Mouse (Mus musculus): ENCODE measurements around the gene Vav3.
"Not testable (repeated sequence)": the region's sequence is repeated elsewhere in the genome, so short reads cannot be mapped to it uniquely, and the experiment has no call there.

Gene Vav3

DNA sequence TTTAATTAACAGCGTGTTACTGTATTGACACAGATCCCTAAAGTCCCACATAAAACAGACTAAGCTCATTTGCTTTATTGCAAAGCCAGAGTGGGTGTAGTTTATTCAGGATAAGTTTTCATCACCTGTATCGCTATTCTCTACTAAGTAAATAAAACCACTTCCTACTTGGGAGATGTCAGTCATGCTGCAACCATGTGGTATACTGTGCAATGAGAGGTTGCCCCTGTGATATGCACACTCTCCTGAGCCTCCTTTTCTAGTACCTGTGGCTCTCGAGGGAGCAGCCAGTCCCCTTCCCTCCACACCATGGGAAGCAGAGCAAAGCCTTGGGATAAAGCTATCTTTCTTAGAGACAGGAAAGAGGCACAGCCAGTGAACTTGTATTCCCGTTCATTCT lies 106.5 kb downstream of the Vav3 start:
- DNase-seq, result no peak

DNA sequence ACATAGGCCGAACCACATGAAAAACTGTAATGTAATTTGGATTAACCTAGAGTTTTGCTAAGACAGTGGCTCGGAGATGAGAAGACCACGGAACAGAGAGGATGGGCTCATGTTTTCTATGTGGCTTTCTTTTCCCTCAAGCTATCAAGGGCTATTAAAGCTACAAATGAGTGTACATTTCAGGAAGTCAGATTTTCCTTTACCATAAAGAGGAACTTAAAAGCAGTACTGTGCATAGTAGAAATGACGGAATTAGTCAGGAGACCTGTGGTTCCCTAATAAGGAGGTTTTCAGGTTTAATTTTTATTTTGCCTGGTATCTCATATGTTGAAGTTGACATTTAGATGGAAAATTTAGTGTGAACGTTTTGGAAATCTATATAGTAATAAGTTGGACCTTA lies 107.8 kb downstream of the Vav3 start:
- DNase-seq, result not testable (repeated sequence)

DNA sequence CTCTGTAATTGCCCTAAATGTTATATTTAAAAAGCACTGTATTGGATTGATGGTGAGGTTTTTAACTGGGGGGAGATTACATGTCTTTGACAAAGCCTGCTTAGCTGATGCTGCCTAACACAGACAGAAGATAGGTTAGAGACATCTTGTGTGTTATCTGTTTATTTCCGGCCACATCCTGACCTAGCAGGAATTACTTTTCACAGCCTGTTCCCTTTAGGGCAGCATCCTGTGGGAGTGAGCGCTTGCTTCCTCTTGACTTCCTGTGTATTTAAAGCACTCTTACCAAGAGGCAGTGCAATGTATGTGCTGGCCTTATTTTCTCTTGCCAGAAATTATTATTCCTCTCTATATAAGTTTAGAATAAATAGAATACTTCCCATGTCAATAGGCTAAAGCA lies 111.5 kb downstream of the Vav3 start:
- DNase-seq, result no peak

DNA sequence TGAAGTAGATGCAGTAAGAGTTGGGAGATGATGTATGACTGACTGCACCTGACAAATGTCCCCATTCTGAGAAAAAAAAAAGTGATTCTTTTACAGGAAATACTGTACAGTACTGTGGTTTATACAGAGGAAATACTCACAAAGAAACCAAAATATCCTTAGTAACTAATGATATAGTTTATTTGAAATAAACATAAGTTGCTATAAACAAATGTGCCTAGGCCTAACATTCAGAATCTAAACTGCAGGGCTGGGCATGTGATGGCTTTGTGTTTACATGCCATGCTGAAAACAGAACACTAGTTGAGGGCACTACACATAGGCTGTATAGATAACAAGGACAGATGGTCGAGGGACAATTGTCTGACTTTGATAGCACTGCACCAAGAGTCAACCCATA lies 114.2 kb downstream of the Vav3 start:
- no peak for DNase-seq

DNA sequence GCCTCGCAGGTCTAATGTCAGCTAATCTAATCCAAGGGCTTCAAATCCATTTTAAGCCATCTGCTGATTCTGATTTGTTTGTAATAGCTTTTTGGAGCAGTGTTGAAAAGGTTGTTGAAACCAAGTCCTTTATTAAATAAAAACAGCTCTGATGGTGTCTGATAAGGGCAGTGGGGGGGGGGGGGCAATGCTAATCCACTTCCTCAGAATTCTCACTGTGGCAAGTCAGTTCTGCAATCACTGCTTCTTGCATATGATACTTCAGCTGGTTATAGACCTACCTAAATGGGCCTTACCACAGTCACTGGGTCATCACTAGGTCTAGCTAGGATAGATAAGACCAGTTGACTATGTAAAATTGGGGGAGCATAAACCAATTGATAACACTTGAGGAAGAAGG lies 115.9 kb downstream of the Vav3 start:
- DNase-seq, result no peak

DNA sequence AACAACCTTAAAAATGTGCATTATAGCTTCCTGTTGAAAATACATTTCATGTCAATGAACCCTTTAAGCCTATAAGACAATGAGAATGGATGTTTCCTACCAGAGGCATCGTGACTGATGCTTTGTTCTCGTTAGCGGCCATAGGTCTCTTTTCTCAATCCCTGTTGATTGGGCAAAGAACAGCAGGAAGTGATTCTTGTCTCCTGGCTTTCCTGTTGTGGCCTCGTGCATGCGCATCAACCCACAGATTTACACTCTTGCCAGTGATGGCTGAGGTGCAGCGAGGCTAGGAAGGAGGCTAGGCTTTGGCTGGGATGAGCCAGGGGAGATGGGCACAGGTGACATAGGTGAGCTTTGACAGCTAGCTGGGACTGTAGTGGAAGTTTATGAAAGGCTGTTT lies 123.2 kb downstream of the Vav3 start:
- DNase-seq, result no peak

DNA sequence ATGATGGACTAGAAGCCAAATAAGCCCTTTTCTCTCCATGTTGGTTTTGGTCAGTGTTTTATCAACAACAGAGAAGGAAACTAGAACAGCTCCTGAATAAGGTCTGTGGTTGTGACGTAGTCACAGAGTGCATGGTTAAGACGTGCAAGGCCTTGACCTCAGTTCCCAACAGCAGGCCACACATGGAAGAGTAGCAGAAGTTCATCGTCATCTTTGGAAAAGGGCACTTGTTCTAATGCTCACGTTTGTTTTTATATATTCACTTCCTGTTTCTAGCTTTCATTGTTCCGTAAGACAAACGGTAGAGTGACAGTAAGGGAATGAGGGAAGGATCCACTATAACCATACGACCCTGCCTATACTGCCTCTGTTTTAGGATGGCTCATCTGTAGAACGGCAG lies 124.1 kb downstream of the Vav3 start:
- DNase-seq, result no peak

DNA sequence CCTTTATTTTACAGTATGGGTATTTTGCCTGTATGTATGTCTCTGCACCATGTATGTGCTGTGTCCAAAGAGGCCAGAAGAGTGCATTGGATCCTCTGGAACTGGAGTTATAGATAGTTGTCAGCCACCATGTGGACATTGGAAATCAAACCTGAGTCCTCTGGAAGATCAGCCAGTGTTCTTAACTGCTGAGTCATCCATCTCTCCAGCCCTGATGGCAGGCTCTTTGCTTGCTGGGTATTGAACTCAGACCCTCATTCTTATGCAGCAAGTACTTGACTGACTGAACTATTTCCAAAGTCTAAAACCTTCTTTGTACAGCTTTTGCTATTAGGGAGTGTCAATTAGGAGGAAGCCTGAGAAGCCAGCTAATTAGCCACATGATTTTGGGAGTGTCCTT lies 126.1 kb downstream of the Vav3 start:
- no peak for DNase-seq

DNA sequence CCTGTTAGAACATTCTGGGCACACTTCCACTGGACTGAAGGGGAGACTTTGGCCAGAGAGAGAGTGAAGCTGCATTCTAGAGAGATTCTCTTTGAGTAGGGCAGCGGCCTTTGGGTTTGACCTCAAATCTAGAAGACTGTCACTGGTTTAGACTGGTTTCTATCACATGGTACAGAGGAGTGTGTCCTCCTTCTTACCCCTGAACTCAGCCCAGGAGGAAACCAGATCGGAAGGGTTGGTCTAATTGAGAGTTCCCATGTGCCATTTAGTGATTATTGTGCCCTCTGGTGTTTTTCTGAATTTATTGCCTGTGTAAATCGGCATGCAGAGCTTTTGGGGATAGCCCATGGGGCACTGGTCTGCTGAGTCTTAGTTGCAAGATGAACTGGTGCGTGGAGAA lies 126.8 kb downstream of the Vav3 start:
- DNase-seq, result peak; percentile 37 to 56

DNA sequence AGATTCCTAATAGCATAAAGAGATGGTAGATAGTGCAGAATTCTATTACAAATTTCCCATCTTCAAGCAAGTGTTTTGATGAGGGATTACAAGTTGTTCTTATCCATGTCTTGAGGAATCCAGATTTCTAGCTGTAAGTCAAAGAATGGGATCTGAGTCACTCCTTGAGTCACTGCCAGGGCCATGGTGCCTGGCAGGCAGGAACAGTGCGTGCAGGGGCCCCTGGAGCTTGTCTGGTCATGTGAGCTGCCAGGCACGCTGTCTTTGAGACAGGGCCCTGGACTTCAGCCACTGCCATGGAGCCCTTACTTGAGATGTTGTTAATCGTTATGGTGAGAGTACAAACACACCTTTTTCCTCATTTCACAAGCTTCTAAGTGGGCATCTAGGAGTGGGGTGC lies 129.0 kb downstream of the Vav3 start:
- peak; percentile 59 to 77 for DNase-seq

DNA sequence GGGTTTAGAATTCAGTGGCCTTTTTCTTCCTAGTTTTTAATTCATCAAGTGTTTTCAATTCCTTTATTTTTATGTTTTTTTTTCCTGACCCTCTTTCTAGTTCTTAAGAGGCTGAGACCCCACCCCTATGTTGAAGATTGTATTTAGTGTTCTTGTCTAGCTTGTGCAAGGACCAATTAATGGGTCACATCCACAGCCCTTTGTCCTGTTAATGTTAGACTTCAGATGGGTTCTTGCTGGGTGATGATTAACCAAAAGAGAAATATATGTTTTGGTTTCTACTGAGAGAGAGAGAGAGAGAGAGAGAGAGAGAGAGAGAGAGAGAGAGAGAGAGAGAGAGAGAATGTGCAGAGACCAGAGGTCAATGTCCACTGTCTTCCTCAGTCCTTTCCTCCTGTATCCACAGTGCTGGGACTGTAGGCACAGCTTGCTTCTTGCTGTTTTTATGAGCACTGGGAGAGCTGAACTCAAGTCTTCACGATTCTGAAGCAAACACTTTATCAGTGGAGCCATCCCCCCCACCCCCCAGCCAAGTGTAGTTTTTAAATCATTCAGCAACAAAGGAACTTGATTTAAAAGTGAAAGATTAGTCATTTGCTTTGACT lies 130.3 kb downstream of the Vav3 start:
- no peak for DNase-seq

DNA sequence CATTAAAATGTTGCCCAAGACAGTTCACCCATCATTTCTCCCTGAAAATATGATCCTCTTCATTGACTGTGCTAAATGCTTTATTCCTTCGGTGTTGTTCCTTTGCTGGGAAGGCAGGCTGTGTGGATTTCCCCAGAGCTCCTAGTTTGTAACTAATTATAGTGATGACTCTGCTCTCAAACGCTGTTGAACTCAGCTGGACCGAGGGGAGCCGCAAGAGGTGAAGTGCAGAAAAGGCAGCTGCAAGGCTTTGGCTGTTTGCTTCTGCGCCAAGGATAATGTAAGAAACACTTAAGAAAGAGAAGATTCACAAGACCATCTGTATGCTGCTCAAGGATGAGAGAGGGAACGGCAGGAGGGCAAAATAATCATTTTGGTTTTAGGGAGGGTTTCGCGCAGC lies 136.1 kb downstream of the Vav3 start:
- no peak for DNase-seq

DNA sequence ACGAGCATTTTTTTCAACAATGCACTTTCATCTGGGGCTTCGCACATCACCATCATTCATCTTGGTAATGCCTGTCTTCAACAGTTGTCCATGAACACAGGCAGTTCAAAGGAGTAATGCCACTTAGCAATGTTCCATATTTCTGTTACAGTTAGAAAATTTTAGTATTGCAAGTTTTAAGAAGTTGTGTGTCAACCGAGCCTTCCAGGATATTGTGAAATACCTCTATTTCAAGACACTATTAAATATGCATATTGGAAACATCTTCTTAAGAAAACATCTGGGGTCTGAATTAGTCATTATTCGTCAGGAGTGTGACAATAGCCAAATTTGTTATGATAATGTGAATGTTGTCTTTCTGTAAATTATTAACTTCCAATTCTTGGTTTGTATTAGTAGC lies 137.8 kb downstream of the Vav3 start:
- no peak for DNase-seq

DNA sequence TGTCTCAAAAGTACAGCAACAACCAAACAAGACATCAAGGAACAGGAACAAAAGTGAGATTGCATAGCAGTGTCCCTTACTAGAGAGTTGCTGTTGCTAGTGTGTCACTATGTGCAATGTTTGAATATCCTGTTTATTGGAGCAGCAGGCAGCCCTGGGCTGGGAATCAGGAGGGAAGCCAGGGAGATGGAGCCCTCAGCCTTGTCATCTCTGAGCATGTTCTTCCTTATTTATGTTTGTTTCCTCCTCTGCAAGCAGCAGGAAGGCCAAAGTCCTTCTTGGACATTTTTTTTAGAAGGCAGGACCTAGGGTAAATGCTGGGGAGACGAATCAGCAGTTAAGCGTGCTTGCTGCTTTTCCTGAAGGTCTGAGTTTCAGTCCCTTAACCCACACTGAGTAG lies 140.2 kb downstream of the Vav3 start:
- DNase-seq, result no peak

DNA sequence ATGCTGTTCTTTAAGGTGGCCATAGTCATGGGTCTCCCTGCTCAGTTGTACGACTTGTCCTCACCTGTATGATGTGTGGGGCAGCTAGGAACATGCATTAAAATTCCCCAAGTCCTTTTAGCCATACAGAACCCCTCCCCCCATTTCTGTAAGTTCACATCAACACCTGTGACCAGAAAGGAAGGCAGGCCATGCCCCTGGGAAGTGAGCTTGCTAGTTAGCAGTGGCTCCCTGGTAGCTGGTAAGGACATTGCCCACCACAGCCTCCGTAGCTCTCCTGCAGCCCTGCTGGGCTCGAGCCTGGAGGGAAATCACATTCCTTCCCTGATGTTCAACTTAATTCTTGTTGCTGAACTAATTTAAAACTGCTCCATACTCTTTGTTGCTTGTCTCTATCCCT lies 146.3 kb downstream of the Vav3 start:
- DNase-seq, result no peak

DNA sequence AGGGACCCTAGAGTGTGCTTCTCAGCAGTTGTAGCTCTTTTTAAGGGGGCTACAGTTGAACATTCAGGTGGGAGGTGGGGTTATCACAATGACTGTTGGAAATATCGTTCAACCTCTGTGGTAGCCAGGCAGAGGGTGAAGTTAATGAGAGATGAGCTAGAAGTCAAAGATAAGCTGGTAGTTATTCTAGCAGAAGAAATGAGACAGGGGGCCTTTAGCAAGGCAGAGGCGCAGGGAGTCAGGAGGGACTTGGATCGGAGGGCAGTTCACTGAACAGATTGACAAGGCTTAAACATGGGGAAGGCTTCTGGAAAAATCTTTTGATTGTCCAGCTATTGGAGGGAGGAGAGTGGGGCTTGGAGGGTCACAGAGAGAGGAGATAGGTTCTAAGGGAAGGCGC lies 147.4 kb downstream of the Vav3 start:
- no peak for DNase-seq

DNA sequence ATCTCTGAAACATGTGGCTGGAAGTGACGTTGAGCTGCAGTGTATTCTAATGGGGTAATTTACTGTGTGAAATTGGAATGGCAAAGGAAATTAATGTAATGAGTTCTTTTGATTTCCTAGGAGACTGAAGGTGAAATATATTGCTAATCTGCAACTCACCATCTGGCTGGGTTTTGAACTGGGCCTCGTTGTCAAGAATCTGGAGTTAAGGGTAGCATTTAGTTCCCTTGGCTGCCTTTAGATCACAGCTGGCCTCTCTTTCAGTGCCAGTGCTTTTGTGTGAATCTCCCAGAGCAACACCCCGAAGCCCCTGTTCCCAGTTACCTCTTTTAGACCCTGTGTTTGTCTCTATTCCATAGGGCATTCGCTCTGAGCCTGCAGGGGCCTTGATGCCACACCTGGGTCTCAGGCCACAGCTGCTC lies 148.3 kb downstream of the Vav3 start:
- no peak for DNase-seq

DNA sequence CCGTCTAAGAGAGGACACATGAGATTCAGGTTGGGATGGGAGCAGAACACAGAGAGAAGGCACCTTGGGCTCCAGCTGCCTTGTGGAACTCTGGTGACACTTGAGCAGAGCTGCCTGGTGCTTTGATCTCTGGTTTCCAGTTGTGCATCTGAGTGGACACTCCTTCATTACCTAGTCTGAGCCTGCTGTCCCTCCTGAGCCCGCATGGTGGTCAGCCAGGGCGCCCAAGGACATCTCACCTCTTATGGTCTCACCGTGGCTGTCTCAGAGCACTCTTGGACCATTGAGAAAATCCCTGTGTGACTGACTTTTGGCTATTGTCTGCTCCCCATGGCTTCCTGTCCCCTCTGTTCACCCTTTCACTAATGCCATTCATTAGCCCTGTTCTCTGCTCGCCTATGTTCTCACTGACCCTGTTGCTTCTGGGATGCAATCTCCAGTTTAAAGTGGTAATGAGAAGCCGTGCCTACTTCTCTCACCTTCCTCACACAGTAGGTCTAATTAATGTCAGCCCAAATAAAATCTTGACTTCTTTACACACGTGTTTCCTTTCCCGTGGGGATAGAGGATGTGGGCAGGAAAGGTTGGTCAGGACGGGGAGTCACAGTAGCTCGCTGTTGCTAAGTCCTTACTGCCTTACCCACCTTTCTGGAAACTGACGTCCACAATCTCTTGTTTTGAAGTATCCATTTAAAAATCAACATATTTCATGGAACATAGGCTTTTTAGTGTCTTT lies 150.3 kb downstream of the Vav3 start:
- DNase-seq, result no peak

DNA sequence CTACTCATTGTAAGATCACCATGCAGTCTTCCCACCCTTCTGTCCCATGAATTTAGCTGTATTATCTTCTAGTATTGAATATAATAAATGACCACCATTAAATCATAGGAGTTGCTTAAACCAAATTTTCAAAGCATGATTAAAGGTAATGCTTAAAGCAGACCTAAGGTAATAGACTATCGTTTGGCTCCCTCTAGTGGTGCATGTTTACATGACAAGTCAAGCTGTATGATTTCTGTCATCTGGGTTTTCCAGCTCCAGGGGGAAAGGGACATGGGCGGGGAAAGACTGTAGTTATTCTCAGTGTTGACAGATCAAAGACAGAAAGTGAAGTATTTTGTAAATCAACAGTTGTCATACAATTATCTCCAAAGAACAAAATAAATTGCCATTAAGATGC lies 151.1 kb downstream of the Vav3 start:
- DNase-seq, result peak in 1 of 2 experiments; percentile 89

DNA sequence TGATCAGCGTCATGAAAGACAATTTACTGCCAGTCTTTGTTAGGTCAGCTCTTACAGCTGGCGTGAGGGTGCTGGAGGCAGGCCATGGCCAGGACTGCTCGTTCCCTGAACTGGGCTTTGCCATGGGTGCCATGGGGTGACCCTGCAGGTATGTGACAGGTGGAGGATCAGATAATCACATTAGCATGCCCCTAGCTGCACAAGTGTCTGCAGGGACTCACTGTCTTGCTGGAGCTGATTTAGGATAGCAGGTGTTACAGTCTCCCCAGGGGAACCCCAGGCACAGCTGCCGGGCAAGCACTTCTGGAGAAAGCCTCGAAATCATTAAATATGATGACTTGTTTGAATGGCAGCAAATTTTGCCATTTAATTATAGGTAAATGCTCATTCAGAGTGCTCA lies 156.0 kb downstream of the Vav3 start:
- DNase-seq, result no peak

DNA sequence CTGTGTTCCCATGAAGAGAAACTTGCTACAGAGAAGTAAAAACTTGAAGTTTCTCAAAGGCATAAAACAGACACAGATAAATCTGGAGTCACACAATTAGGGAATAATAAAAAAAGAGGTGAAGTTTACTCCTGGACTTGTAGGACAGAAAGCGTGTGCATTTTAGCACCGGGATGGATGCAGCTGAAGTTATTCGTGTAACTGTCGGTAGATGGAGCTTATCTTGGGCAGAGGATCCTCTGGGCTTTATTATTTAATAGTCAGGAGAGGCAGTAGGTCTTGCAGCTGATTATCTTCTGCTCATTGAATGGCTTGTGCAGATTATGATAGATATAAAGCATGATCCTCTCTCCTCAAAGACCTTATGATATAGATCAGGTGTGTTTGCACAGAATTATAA lies 156.6 kb downstream of the Vav3 start:
- no peak for DNase-seq

DNA sequence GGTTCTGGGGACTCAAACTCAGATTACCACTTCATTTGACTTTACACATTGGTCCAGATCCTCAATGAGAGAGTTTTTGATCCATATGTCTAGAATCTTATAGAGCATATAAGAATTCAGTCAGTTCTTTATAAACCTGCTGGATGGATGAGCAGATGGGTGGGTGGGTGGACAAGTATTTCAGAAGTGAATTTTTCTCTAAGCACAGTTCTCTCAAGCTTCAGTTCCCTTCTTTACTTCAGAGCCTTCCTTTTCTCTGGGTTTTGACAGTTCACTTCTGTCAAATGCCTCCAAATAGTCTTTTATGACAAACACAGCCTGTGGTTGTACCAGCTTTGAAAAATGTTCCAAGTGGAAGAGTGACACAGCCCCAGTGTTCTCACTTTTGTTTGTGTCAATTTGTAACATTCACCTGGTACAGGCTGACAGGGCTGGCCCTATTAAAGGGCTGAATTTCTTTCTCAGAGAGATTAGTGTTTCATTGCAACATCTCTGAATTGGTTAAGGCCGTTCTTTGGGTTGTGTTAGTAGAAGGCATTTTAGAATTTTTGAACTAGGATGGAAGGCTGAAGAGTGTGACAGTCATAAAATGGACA lies 159.5 kb downstream of the Vav3 start:
- no peak for DNase-seq

DNA sequence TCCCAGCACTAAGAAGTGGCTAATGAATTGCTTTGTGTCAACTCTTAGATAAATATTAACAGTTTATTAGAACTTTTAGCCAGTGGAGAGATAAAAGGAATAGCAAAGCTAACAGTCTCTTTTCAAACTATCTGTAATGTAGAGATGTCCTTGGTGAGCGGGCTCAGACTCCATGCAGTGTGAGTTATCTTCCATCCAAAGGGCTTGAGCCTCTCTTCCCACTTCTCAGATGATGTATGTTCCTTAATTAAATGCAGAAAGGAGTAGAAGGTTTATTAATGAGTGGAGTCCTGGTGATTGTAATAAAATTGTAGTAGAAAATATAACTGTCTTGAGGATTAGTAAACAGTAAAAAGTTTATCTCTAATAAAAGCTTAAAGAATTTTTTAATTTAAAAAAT lies 169.3 kb downstream of the Vav3 start:
- no peak for DNase-seq

DNA sequence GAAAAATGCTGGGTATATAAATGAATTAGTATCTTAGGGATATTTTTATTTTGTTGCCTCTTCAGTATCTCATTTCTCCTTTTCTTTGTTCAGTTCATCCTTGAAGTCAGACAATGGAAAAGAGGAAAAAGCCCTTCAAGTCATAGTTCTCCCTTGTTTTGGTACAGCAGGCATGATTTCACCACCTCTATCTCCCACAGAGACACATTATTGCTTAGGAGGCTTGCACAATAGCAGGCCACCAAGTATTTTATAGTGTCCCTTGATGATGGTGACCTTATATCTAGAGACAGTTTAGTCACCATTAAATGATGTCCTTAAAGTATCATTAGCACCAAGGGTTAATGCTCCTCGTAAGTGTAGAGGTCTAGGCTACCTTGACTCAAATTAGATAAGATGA lies 171.4 kb downstream of the Vav3 start:
- DNase-seq, result no peak

DNA sequence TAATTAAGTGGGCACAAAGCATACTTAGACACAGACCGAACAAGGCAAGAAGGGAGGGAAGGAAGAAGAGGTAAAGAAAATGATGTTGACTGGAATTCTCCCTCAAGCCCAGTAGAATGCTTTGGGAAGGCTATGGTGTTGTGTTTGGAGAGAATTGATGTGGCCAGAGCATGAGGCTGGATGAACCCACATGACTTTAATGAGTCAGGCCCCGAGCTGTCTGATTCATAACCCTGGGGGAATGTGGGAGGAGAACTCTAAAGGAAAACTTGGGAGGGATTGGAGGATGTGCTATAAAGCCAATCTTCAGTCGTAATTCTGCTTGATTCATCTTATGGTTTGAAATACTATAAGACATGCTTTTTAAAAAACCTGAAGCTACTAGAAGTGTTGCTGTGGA lies 175.0 kb downstream of the Vav3 start:
- no peak for DNase-seq

Data from kidney, postnatal 25 days (tissue).